ENCODE assay signal across 18 mouse cellular contexts in genomic region chr11:117107837-117108236, GRCm38 (mm10). TPM values are rescaled to one million over a fixed set of nuclear protein-coding genes. Genes with fewer than 3 reads are reported as not detected.
A peak's percentile ranks its signal among the peaks of the same experiment; 100 is the strongest.
DNase-seq lines count a peak whose midpoint lies in the region; ATAC-seq and TF ChIP-seq lines count a peak whose summit lies in the region.
"Had no signal": no experiment of that assay in that cellular context is flagged by ENCODE, and none has a peak within 500 bp of the region (broad histone marks: within the 10 kb centered on the region; RNA-seq: fewer than 3 reads in every experiment).

No protein-coding gene starts in this region.

- TF ChIP-seq POLR2A in limb, embryonic 14.5 days (IDR thresholded peaks at IDR 0.05; ENCODE audit: borderline replicate concordance, extremely low read depth, insufficient read depth, insufficient read length) = no peak

- no peaks in the 10 kb centered on the region for H3K27me3 ChIP-seq in forebrain, embryonic 12.5 days
- H3K27me3 ChIP-seq in forebrain, embryonic 15.5 days = no peaks in the 10 kb centered on the region
- H3K27me3 ChIP-seq in heart, embryonic 16.5 days (ENCODE audit: control insufficient read depth, insufficient read depth, low read length) = no peaks in the 10 kb centered on the region
- no peaks in the 10 kb centered on the region for H3K27me3 ChIP-seq in lung, embryonic 14.5 days (ENCODE audit: insufficient read depth, low read length)
- H3K27me3 ChIP-seq in lung, postnatal 0 days (replicated peaks; ENCODE audit: insufficient read depth, low read length) = no peaks in the 10 kb centered on the region
- H3K27me3 ChIP-seq in limb, embryonic 14.5 days (ENCODE audit: control insufficient read depth, insufficient read depth, low read length) = no peaks in the 10 kb centered on the region
- H3K27me3 ChIP-seq: heart, embryonic 15.5 days; liver, embryonic 13.5 days; Patski; stomach, embryonic 15.5 days had no signal

- no peaks in the 10 kb centered on the region for H3K36me3 ChIP-seq in forebrain, embryonic 12.5 days (replicated peaks)
- H3K36me3 ChIP-seq in forebrain, embryonic 15.5 days = no peaks in the 10 kb centered on the region
- no peaks in the 10 kb centered on the region for H3K36me3 ChIP-seq in heart, embryonic 16.5 days (ENCODE audit: control insufficient read depth, insufficient read depth)
- H3K36me3 ChIP-seq in lung, embryonic 14.5 days (ENCODE audit: insufficient read depth) = no peaks in the 10 kb centered on the region
- H3K36me3 ChIP-seq in lung, postnatal 0 days (ENCODE audit: insufficient read depth, low read length) = no peaks in the 10 kb centered on the region
- H3K36me3 ChIP-seq in limb, embryonic 14.5 days (ENCODE audit: control insufficient read depth, insufficient read depth, low read length) = no peaks in the 10 kb centered on the region
- H3K36me3 ChIP-seq: G1E; heart, embryonic 15.5 days; liver, embryonic 13.5 days; stomach, embryonic 15.5 days had no signal

- intact Hi-C loops in heart, postnatal 36 days (cut with DNase I) = no loop called here

- ATAC-seq in forebrain, embryonic 12.5 days (ENCODE audit: low FRiP score) = no peak
- ATAC-seq in forebrain, embryonic 15.5 days (replicated peaks) = no peak
- ATAC-seq in heart, embryonic 16.5 days (replicated peaks; ENCODE audit: extremely low read depth, insufficient read depth, low FRiP score) = no peak
- no peak for ATAC-seq in lung, embryonic 14.5 days (ENCODE audit: insufficient read depth)
- ATAC-seq in lung, postnatal 0 days = no peak
- ATAC-seq in limb, embryonic 14.5 days (ENCODE audit: low FRiP score, low read depth) = no peak
- ATAC-seq: hindbrain, embryonic 16.5 days had no signal

- TF ChIP-seq EP300 in lung, postnatal 0 days (IDR thresholded peaks at IDR 0.05) = no peak

- TF ChIP-seq CTCF in lung, embryonic 14.5 days (IDR thresholded peaks at IDR 0.05; ENCODE audit: low read depth) = no peak
- no peak for TF ChIP-seq CTCF in lung, postnatal 0 days (IDR thresholded peaks at IDR 0.05)

- 92% methylated on average over 2 of the region's 2 CpGs for WGBS in forebrain, embryonic 12.5 days
- WGBS in forebrain, embryonic 15.5 days = 90% methylated on average over 2 of the region's 2 CpGs
- WGBS in heart, embryonic 16.5 days = 92% methylated on average over 2 of the region's 2 CpGs
- 94% methylated on average over 2 of the region's 2 CpGs for WGBS in lung, embryonic 14.5 days
- 92% methylated on average over 2 of the region's 2 CpGs for WGBS in lung, postnatal 0 days
- 96% methylated on average over 2 of the region's 2 CpGs for WGBS in limb, embryonic 14.5 days

- no peak for DNase-seq in heart, postnatal 36 days
- no peak for DNase-seq in lung, embryonic 14.5 days
- DNase-seq in lung, postnatal 0 days (ENCODE audit: low spot score) = no peak
- DNase-seq in limb, embryonic 14.5 days (ENCODE audit: low spot score) = no peak
- no peak for DNase-seq in adrenal gland, postnatal 4 days (ENCODE audit: low spot score in 2 of 2)
- DNase-seq: embryo, embryonic 11 days; liver, embryonic 13.5 days; midbrain, embryonic 14.5 days; thymus, adult 18-20 months; thymus, postnatal 25 days had no signal

- H3K4me1 ChIP-seq in forebrain, embryonic 12.5 days = peaks cover 19% of the 10 kb centered on the region
- H3K4me1 ChIP-seq in forebrain, embryonic 15.5 days = peaks cover 19% of the 10 kb centered on the region
- peaks cover 31% of the 10 kb centered on the region for H3K4me1 ChIP-seq in heart, embryonic 16.5 days (ENCODE audit: control insufficient read depth, insufficient read depth, low read length)
- peaks cover 17% of the 10 kb centered on the region for H3K4me1 ChIP-seq in lung, embryonic 14.5 days (ENCODE audit: insufficient read depth)
- H3K4me1 ChIP-seq in lung, postnatal 0 days (ENCODE audit: insufficient read depth, low read depth, low read length) = peaks cover 13% of the 10 kb centered on the region
- peaks cover 31% of the 10 kb centered on the region for H3K4me1 ChIP-seq in limb, embryonic 14.5 days (ENCODE audit: control insufficient read depth, insufficient read depth, low read length)

- peak overlapping the region; percentile 50; the same call in 1 of the 2 replicates for H3K27ac ChIP-seq in forebrain, embryonic 12.5 days
- H3K27ac ChIP-seq in forebrain, embryonic 15.5 days (replicated peaks) = no peak overlapping the region
- peak overlapping the region; percentile 73; the same call in 1 of the 2 replicates for H3K27ac ChIP-seq in heart, embryonic 16.5 days (ENCODE audit: low read length)
- peak overlapping the region; percentile 55; the same call in 1 of the 2 replicates for H3K27ac ChIP-seq in lung, embryonic 14.5 days (ENCODE audit: low read depth)
- no peak overlapping the region for H3K27ac ChIP-seq in lung, postnatal 0 days (ENCODE audit: low read length)
- H3K27ac ChIP-seq in limb, embryonic 14.5 days (replicated peaks; ENCODE audit: low read depth, low read length) = peak overlapping the region; percentile 88
- H3K27ac ChIP-seq: liver, embryonic 13.5 days had no signal

- H3K4me3 ChIP-seq in forebrain, embryonic 12.5 days (replicated peaks) = no peak overlapping the region
- no peak overlapping the region for H3K4me3 ChIP-seq in forebrain, embryonic 15.5 days
- H3K4me3 ChIP-seq in heart, embryonic 16.5 days (ENCODE audit: low read length) = no peak overlapping the region
- H3K4me3 ChIP-seq in lung, embryonic 14.5 days (ENCODE audit: low read depth, low read length) = no peak overlapping the region
- no peak overlapping the region for H3K4me3 ChIP-seq in lung, postnatal 0 days (ENCODE audit: low read depth, low read length)
- no peak overlapping the region for H3K4me3 ChIP-seq in limb, embryonic 14.5 days (replicated peaks; ENCODE audit: low read length)
- H3K4me3 ChIP-seq: heart, embryonic 15.5 days; liver, embryonic 13.5 days; stomach, embryonic 15.5 days had no signal

- H3K9me3 ChIP-seq in forebrain, embryonic 12.5 days = no peaks in the 10 kb centered on the region
- no peaks in the 10 kb centered on the region for H3K9me3 ChIP-seq in forebrain, embryonic 15.5 days
- H3K9me3 ChIP-seq in heart, embryonic 16.5 days (replicated peaks; ENCODE audit: control insufficient read depth, low read length) = no peaks in the 10 kb centered on the region
- no peaks in the 10 kb centered on the region for H3K9me3 ChIP-seq in lung, embryonic 14.5 days (ENCODE audit: low read depth, low read length)
- H3K9me3 ChIP-seq in lung, postnatal 0 days (ENCODE audit: low read length) = no peaks in the 10 kb centered on the region
- no peaks in the 10 kb centered on the region for H3K9me3 ChIP-seq in limb, embryonic 14.5 days (ENCODE audit: control insufficient read depth, low read length)
- H3K9me3 ChIP-seq: G1E; heart, embryonic 15.5 days; liver, embryonic 13.5 days; stomach, embryonic 15.5 days had no signal

- H3K4me2 ChIP-seq in forebrain, embryonic 12.5 days = no peak overlapping the region
- no peak overlapping the region for H3K4me2 ChIP-seq in forebrain, embryonic 15.5 days (replicated peaks)
- no peak overlapping the region for H3K4me2 ChIP-seq in heart, embryonic 16.5 days (ENCODE audit: low read depth, low read length)
- H3K4me2 ChIP-seq in lung, embryonic 14.5 days = no peak overlapping the region
- H3K4me2 ChIP-seq in lung, postnatal 0 days (replicated peaks; ENCODE audit: low read depth, low read length) = no peak overlapping the region
- no peak overlapping the region for H3K4me2 ChIP-seq in limb, embryonic 14.5 days (replicated peaks; ENCODE audit: low read depth, low read length, severe bottlenecking)
- H3K4me2 ChIP-seq: liver, embryonic 13.5 days; stomach, embryonic 15.5 days had no signal

- H3K9ac ChIP-seq in forebrain, embryonic 12.5 days = no peak overlapping the region
- no peak overlapping the region for H3K9ac ChIP-seq in forebrain, embryonic 15.5 days (replicated peaks)
- no peak overlapping the region for H3K9ac ChIP-seq in heart, embryonic 16.5 days (ENCODE audit: low read length)
- H3K9ac ChIP-seq in lung, embryonic 14.5 days = no peak overlapping the region
- no peak overlapping the region for H3K9ac ChIP-seq in lung, postnatal 0 days (replicated peaks; ENCODE audit: low read depth)
- no peak overlapping the region for H3K9ac ChIP-seq in limb, embryonic 14.5 days (ENCODE audit: low read depth, low read length, severe bottlenecking)
- H3K9ac ChIP-seq: heart, embryonic 15.5 days; liver, embryonic 13.5 days; stomach, embryonic 15.5 days had no signal

RNA-seq across cellular contexts. Expression of gene Sec14l1, which starts 7.1 kb away (rescaled TPM):
- 67.2 and 67.6 TPM in 2 replicates for polyA plus RNA-seq in forebrain, embryonic 12.5 days (2016; fragmentation: Nextera tagmentation; extraction: Ambion mirVana)
- 69.4 and 76.8 TPM in 2 replicates for polyA plus RNA-seq in forebrain, embryonic 15.5 days (2015; fragmentation: Nextera tagmentation; extraction: Ambion mirVana)
- 51.0 and 54.9 TPM in 2 replicates for polyA plus RNA-seq in heart, embryonic 16.5 days (2015; fragmentation: Nextera tagmentation; extraction: Ambion mirVana)
- 10 to 100 TPM; 67.9 to 75.2 TPM for total RNA-seq in heart, postnatal 36 days (2021)
- polyA plus RNA-seq in lung, embryonic 14.5 days (2014; fragmentation: Nextera tagmentation; extraction: Ambion mirVana) = 44.3 and 46.2 TPM in 2 replicates
- 62.2 and 62.4 TPM in 2 replicates for polyA plus RNA-seq in lung, postnatal 0 days (2015; fragmentation: Nextera tagmentation; extraction: Ambion mirVana)
- polyA plus RNA-seq in limb, embryonic 14.5 days (2012; rRNA removed) = 72.5 and 85.2 TPM in 2 replicates
- 38.7 and 40.3 TPM in 2 replicates for polyA plus RNA-seq in limb, embryonic 14.5 days (2014; fragmentation: Nextera tagmentation; extraction: Ambion mirVana)
- total RNA-seq in adrenal gland, postnatal 4 days (2021) = 100 to 1,000 TPM; 171 to 174 TPM

Comparison
In these comparisons a context has a peak if more than half of its experiments do, and no peak if none do; other contexts are left out.
1. H3K27ac ChIP-seq: peak in forebrain, embryonic 12.5 days (single experiment), heart, embryonic 16.5 days (single experiment), lung, embryonic 14.5 days (single experiment) and limb, embryonic 14.5 days (single experiment); none in forebrain, embryonic 15.5 days (single experiment) and lung, postnatal 0 days (single experiment).